Mouse (Mus musculus): ENCODE data around the gene Chrna1.

Gene Chrna1

GRCm38 (mm10) chr2:73580166-73580565 is at the start of gene Chrna1:
Chrna1 (minus strand) TSS chr2:73580338.
- DNase-seq (ENCODE audit: low read depth, low spot score), result no peak

GRCm38 (mm10) chr2:73618486-73619052 is 38.4 kb upstream of the Chrna1 start:
- DNase-seq (ENCODE audit: low read depth, low spot score), result no peak

- no peak for DNase-seq (ENCODE audit: low read depth, low spot score)
Measured at GRCm38 (mm10) chr2:73616434-73617057, 36.4 kb upstream of the Chrna1 start.

GRCm38 (mm10) chr2:73615456-73615855 is 35.3 kb upstream of the Chrna1 start:
- no peak for DNase-seq (ENCODE audit: low read depth, low spot score)

- DNase-seq (ENCODE audit: low read depth, low spot score), result peak; percentile 79
Measured at GRCm38 (mm10) chr2:73614303-73614702, 34.2 kb upstream of the Chrna1 start.

- DNase-seq (ENCODE audit: low read depth, low spot score), result no peak
Measured at GRCm38 (mm10) chr2:73612941-73613340, 32.8 kb upstream of the Chrna1 start.

GRCm38 (mm10) chr2:73612367-73612914 is 32.3 kb upstream of the Chrna1 start:
- peak; percentile 59 for DNase-seq (ENCODE audit: low read depth, low spot score)

- DNase-seq (ENCODE audit: low read depth, low spot score), result peak; percentile 63
Measured at GRCm38 (mm10) chr2:73611798-73612197, 31.7 kb upstream of the Chrna1 start.

GRCm38 (mm10) chr2:73609724-73610210 is 29.6 kb upstream of the Chrna1 start:
- DNase-seq (ENCODE audit: low read depth, low spot score), result no peak

- peak; percentile 31 for DNase-seq (ENCODE audit: low read depth, low spot score)
Measured at GRCm38 (mm10) chr2:73609067-73609723, 29.1 kb upstream of the Chrna1 start.

- DNase-seq (ENCODE audit: low read depth, low spot score), result no peak
Measured at GRCm38 (mm10) chr2:73608391-73608790, 28.3 kb upstream of the Chrna1 start.

GRCm38 (mm10) chr2:73607609-73608008 is 27.5 kb upstream of the Chrna1 start:
- peak; percentile 56 for DNase-seq (ENCODE audit: low read depth, low spot score)

GRCm38 (mm10) chr2:73607146-73607545 is 27.0 kb upstream of the Chrna1 start:
- DNase-seq (ENCODE audit: low read depth, low spot score), result no peak

GRCm38 (mm10) chr2:73606616-73607015 is 26.5 kb upstream of the Chrna1 start:
- DNase-seq (ENCODE audit: low read depth, low spot score), result no peak

GRCm38 (mm10) chr2:73605077-73605476 is 24.9 kb upstream of the Chrna1 start:
- DNase-seq (ENCODE audit: low read depth, low spot score), result peak; percentile 97

GRCm38 (mm10) chr2:73604579-73604978 is 24.4 kb upstream of the Chrna1 start:
- DNase-seq (ENCODE audit: low read depth, low spot score), result no peak

GRCm38 (mm10) chr2:73600650-73601049 is 20.5 kb upstream of the Chrna1 start:
- DNase-seq (ENCODE audit: low read depth, low spot score), result no peak

GRCm38 (mm10) chr2:73597772-73598171 is 17.6 kb upstream of the Chrna1 start:
- no peak for DNase-seq (ENCODE audit: low read depth, low spot score)

- peak; percentile 96 for DNase-seq (ENCODE audit: low read depth, low spot score)
Measured at GRCm38 (mm10) chr2:73596786-73597185, 16.6 kb upstream of the Chrna1 start.

GRCm38 (mm10) chr2:73596326-73596725 is 16.2 kb upstream of the Chrna1 start:
- DNase-seq (ENCODE audit: low read depth, low spot score), result peak; percentile 60

GRCm38 (mm10) chr2:73593101-73593439 is 12.9 kb upstream of the Chrna1 start:
- DNase-seq (ENCODE audit: low read depth, low spot score), result no peak

- peak; percentile 92 for DNase-seq (ENCODE audit: low read depth, low spot score)
Measured at GRCm38 (mm10) chr2:73592231-73593100, 12.3 kb upstream of the Chrna1 start.
